Mouse (Mus musculus) forelimb bud, embryonic 11.5 days (tissue): ENCODE measurements around the gene Mrpl52.
A peak's percentile ranks its signal among the peaks of the same experiment; 100 is the strongest.

Experiments
- DNase-seq: peaks from one replicate; pipeline ENCODE4 v3.0.0-alpha.2; 2012; ENCODE audit warnings: low read depth, low spot score

The Mrpl52 gene

GRCm38 (mm10) chr14:54432837-54433830, 6.4 kb downstream of the Mrpl52 start:
- no peak for DNase-seq

GRCm38 (mm10) chr14:54433941-54434531, 7.3 kb downstream of the Mrpl52 start:
- DNase-seq, result no peak

GRCm38 (mm10) chr14:54435194-54435918, 8.6 kb downstream of the Mrpl52 start:
- DNase-seq, result no peak

GRCm38 (mm10) chr14:54439155-54439554, 12.4 kb downstream of the Mrpl52 start:
- no peak for DNase-seq

- DNase-seq, result no peak
Observed at GRCm38 (mm10) chr14:54439610-54440009, 12.9 kb downstream of the Mrpl52 start.

DNA sequence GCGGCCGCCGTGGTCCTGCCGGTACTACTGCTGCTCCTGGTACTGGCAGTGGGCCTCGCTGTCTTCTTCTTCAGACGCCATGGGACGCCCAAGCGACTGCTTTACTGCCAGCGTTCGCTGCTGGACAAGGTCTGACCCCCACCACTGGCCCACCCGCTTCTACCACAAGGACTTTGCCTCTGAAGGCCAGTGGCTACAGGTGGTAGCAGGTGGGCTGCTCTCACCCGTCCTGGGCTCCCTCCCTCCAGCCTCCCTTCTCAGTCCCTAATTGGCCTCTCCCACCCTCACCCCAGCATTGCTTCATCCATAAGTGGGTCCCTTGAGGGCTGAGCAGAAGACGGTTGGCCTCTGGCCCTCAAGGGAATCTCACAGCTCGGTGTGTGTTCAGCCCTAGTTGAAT, 13.8 kb downstream of the Mrpl52 start:
- DNase-seq, result no peak

DNA sequence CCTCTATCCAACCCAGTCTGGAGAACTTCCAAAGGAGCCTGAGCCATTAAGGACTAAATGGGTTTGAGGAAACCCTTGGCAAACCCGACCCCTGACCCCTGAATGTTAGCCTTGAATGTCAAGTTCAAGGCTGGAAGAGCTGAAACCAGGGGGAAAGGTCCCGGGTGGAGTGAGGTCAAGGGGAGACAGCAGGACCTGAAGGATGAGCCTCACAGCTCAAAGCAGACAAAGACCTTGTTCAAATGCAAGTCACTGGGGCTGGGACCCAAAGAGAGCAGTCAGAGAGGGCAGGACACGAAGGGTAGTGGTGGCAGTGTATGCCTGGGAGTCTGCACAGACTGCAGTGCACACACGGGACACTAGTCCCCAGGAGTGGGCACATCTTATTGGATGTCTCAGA, 14.7 kb downstream of the Mrpl52 start:
- no peak for DNase-seq

DNA sequence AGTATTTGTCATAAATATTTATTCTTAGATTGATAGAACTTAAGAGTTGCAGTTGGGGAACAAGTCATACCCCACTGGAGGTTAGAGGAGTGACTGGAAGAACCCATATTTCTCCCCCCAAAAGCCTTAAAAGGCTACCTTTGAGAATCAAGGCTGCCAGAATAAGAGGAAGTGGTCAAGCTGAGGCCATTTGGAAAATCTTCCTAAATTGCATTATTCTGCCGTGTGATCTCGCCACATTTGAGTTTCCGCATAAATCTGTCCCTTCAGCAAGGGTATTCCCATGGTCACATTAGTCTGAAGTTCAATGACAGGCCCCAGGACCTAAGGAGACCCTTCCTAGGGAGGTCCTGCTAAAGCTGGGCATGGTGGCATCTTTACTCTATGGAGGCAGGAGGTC, 15.8 kb downstream of the Mrpl52 start:
- DNase-seq, result no peak

DNA sequence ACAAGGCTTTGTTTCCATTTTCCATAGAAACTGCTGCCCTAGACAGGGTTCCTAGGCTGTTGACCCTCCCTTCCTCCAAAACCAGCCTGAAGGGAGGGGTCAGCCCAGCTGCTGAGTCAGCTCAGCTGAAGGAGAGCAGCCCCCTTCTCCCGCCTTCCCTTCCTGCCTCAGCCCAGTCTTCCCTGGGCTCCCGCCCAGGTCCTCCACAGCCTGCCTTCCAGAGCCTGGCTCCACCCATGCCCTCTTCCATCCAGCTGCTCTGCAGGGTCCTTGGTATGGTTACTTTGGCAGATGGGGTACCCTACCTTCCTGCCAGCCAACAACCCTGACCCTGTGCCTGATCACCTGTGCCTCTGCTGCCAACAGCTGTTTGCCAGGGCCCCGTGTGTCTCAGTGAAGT, 16.5 kb downstream of the Mrpl52 start:
- peak; percentile 47 for DNase-seq

DNA sequence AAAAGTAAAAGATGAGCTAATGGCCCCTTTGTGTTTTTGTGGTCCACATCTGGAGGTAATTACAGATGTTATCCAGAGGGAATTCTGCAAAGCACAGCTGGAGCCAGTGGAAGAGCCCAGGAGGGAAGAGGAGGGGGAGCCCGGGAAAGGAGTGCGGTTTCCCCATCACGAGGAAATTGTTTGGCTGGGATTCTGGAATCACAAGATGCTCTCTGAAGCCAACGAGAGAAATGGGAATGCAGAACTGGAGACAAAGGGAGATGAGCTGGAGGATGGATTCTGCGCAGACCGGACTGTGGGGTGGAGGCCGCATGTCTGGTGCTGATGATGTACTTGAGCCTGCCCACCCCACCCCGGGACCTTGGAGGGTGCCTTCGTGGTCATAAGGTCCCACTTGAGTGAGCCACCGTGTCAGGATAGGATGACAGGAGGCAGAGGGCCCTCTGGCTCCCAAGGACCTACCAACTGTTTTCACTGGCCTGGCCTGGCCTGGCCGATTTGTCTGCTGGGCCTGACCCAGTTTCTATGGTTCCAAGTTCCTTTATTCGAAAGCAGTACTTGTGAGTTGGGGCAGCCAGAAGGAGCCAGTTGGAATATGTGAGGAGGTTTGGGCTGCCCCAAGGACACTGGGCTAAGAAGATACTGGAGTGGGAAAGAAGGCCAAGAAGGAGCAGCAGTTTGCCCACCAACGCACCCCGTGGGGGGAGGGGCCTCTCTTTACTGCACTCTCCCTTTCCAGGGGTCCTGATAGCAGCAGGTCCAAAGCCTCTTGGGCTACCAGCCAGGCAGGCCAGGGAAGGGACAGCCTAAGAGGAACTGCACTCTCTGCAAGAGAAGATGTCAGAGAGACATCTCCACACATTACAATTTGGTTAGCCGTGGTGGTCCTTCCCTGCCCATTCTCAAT, 17.3 kb downstream of the Mrpl52 start:
- peak; percentile 63 for DNase-seq

GRCm38 (mm10) chr14:54445476-54445875, 18.8 kb downstream of the Mrpl52 start:
- no peak for DNase-seq

GRCm38 (mm10) chr14:54453566-54453965, 26.9 kb downstream of the Mrpl52 start:
- DNase-seq, result no peak

DNA sequence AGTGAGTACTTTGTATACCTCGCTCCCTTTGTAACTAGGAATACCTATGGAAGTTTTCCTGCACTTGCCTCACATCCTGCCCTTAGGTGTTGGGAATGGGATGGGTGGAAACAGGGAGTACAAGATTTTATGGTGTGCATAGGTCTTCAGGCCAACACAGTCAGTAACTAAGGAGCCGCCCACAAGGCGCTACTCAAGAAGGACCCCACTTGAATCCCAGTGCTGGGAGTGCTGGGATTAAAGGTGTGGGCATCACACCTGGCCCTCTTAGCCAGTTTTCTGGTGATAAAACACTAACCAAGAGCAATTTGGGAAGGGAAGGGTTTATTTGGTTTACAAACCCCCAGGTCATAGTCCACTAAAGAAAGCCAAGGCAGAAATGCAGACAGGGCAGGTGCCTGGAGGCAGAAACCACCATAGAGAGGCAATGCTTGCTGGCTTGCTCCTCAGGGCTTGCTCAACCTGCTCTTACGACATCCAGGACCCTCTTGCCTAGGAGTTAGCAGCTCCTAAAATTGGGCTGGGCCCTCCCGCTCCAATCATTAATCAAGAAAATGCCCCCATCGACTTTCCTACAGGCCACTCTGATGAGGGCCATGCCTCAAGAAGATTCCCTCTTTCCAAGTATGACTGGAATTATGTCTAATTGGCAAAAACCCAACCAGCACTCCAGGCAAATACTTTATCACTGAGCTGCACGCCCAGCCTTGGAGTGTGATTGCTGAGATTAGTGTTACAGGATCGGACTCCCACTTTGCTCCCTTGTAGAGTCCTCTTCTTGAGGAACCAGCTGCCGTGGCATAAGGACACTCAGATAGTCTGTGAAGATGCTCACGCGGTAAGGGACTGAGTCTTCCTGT, 28.2 kb downstream of the Mrpl52 start:
- DNase-seq, result no peak

DNA sequence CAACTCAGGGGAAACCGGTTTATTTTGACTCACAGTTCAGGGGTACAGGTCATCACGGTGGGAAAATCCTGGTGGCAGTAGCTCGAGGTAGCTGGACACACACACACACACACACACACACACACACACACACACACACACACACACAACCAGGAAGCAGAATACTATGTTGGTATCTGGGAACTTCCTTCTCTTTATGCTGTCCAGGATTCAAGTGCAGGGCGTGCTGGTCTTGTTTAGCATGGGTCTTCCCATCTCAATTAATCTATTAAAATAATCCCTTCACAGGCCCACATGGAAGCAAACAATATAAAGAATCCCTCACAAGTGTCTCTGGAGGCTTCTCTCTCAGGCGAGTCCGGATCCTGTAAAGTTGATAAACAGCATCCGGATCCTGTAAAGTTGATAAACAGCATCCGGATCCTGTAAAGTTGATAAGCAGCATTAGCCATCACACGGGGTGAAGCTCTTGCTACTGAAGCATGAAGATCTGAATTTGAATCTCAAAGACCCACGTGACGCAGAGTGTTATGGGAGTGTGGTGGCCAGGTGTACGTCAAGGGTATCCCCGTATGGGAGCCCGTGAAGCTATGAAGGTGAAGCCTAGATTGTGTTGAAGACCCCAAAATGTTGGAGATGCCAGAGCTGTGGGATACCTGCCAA, 31.3 kb downstream of the Mrpl52 start:
- DNase-seq, result no peak

DNA sequence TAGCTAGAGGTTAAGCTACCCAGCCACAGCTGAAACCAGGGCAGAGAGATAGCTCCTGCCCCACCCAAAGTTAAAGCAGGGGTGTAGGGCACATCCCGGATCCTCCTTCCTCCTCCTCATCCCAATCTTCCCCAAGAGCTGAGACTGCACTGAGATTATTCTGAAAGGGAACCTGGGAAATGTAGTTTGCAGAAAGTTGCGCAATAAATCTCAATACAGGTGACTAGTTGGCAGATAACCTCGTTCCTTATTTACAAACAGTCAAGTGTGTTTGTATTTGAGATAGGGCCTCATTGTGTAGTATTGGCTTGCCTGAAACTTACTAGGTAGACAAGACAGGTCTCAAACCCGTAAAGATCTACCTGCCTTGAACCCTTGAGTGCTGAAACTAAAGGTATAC, 35.4 kb downstream of the Mrpl52 start:
- no peak for DNase-seq

- DNase-seq, result no peak
Observed at GRCm38 (mm10) chr14:54463108-54463958, 36.6 kb downstream of the Mrpl52 start.

- peak; percentile 71 for DNase-seq
Observed at GRCm38 (mm10) chr14:54463959-54464292, 37.2 kb downstream of the Mrpl52 start, which contains the start of gene Lrp10. Lrp10 (plus strand) TSS chr14:54464137.

DNA sequence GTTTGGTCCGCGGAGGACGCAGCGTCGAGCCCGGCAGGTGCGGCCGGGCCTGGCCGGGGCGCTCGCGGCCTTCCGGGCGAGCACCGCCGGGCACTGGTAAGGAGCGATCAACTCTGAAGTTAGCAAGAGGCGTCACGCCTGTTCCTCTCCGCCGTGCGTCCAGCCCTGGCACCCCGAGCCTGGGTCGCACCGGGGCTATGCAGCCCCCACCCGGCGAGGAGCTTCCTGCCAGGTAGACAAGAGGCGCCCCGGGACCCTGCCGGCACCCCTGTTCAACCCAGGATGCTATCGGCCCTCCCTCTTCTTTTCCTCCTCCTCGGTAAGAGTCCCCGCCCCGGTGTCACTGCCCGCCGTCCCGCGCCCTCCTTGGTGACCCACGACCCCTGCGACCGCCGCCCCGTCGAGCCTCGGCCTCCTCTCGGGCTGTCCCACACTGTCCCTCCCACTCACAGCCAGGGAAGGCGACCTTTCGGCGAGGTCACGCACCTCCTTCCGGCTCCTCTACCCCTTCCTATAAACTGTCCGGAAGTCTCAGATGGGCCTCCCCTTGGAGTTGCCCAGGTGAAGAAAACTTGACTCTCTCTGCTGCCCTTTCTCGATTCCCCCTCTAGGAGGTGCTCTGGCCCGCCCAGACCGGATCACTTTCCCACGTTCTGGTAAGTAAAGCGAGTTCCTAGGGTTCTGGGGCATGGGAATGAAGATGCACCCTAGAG, 37.7 kb downstream of the Mrpl52 start:
- DNase-seq, result peak; percentile 77
